Mouse (Mus musculus): ENCODE data around the gene Apool.

DNA sequence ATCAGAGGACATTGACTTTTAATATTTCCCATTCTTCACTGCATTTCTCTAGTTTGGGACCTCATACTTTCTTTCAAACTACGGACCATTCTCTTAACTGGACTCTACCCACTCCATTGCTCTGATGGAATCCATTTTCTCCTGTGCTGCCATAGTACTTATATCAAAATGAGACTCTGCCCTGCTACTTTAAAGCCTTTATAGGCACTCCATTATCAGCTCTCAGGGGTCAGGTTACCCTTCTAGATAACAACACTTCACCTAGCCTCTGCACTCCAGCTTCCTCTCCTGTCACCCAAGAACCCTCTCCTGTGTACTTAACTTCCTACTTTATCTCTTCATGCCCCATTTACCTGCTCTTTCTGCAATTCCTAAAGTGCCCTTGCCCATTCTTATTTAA, 960 bp downstream of the Apool start:
- TF ChIP-seq BHLHE40 (IDR thresholded peaks at IDR 0.05; ENCODE audit: borderline replicate concordance, low read depth, low read length) (no peak), CTCF (IDR thresholded peaks at IDR 0.05 in 2 of 3, conservative IDR thresholded peaks at IDR 0.05 in 1 of 3; ENCODE audit: control insufficient read depth in 1 of 3, insufficient read depth in 1 of 3, low read depth in 2 of 3, low read length in 3 of 3, poor library complexity in 1 of 3, severe bottlenecking in 1 of 3) (no peak), GABPA (IDR thresholded peaks at IDR 0.05; ENCODE audit: low read depth, low read length) (no peak)
